Mouse (Mus musculus) ES-Bruce4 (cell line): ENCODE data around the gene Rph3a. TPM values are rescaled to one million over a fixed set of nuclear protein-coding genes. Genes with fewer than 3 reads are reported as not detected.

Source experiments
- H3K27ac ChIP-seq: 2 replicates; pipeline ENCODE4 v1.5.1; 2012; ENCODE audit warnings: low read length, inconsistent platforms; ENCODE audit not compliant: insufficient read depth
- H3K27me3 ChIP-seq: 2 replicates; pipeline ENCODE4 v1.6.1; 2012; ENCODE audit warnings: mild to moderate bottlenecking, low read length, inconsistent platforms; ENCODE audit not compliant: control insufficient read depth, poor library complexity, insufficient read depth, severe bottlenecking
- H3K36me3 ChIP-seq: 2 replicates; pipeline ENCODE4 v1.6.1; 2012; ENCODE audit warnings: inconsistent platforms, mild to moderate bottlenecking, low read length, moderate library complexity; ENCODE audit not compliant: control insufficient read depth, poor library complexity, insufficient read depth, severe bottlenecking
- H3K4me1 ChIP-seq: one replicate; pipeline ENCODE4 v1.8.1; 2011; ENCODE audit warnings: low read length; ENCODE audit not compliant: control insufficient read depth, insufficient read depth
- H3K4me3 ChIP-seq: 2 replicates; pipeline ENCODE4 v1.5.1; 2011; ENCODE audit warnings: low read depth, mild to moderate bottlenecking, low read length
- H3K9ac ChIP-seq: 2 replicates; pipeline ENCODE4 v1.6.1; 2012; ENCODE audit warnings: low read depth, mild to moderate bottlenecking, inconsistent platforms; ENCODE audit not compliant: poor library complexity, severe bottlenecking
- H3K9me3 ChIP-seq: replicated peaks from 2 replicates; pipeline ENCODE4 v1.6.1; 2012; ENCODE audit warnings: mild to moderate bottlenecking, low read length, inconsistent platforms; ENCODE audit not compliant: control insufficient read depth, poor library complexity, insufficient read depth, severe bottlenecking
- CTCF ChIP-seq: IDR thresholded peaks from one replicate; pipeline ENCODE4 v1.8.1; 2011; ENCODE audit warnings: low read depth, low read length
- EP300 ChIP-seq: IDR thresholded peaks from 2 replicates; pipeline ENCODE4 v1.6.1; 2011; ENCODE audit warnings: low read depth, low read length; ENCODE audit not compliant: insufficient read depth
- POLR2A ChIP-seq: IDR thresholded peaks from one replicate; pipeline ENCODE4 v1.8.1; 2011; ENCODE audit warnings: low read length; ENCODE audit not compliant: insufficient read depth
- polyA plus RNA-seq: library from polyadenylated mRNA; stranded (reverse); fragments of >200 nt; gene quantifications from 2 replicates; pipeline ENCODE4 v1.2.4, GENCODE M21; 2011; ENCODE audit warnings: low read depth; ENCODE audit not compliant: missing spikeins, insufficient read depth, insufficient read length

The Rph3a gene
- polyA plus RNA-seq, 1 experiment = not detected

DNA sequence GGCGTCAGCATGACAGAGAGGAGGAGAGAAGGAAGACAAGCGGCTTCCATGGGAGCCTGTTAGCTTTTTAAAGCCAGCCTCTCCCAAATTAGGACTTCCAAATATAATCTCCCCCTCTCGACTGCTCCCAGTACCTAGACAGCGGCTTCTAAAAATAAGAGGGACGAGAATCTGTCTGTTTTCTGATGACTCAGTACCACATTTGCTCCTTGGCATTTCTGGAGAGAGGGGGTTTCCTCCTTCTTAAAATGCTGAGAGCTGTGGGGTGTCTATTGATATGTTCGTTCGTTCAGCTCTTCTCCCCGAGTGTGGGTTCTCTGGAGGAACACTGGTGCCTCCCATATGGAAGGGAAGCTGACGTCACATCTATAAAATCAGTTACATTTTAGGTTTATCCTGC, 9.6 kb upstream of the Rph3a start:
- Histone ChIP-seq H3K27me3 (no peaks in the 10 kb centered on the region), H3K27ac (no peak overlapping the region), H3K9ac (no peak overlapping the region), H3K9me3 (no peaks in the 10 kb centered on the region), H3K36me3 (no peaks in the 10 kb centered on the region), H3K4me3 (no peak overlapping the region), H3K4me1 (no peaks in the 10 kb centered on the region)
- no peak for TF ChIP-seq EP300
- TF ChIP-seq POLR2A = no peak
- TF ChIP-seq CTCF = no peak

DNA sequence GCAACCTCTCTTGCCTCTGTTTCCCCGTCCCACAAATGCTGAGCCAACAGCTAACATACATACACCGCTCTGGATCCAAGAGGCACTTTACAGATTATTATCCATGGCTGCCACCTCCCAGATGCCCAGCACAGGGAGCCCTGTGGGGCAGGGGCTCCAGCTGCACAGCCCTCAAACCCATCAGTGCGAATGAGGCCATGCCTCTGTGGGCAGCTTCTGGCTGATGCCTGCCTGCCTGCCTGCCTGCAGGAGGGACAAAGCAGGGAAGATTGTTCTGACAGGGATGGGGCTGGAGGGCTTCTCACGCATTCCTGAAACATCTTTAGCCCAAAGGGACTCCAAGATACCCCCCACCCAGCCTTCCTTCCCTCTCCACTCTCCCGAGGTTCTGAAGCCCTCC, 7.8 kb upstream of the Rph3a start:
- no peaks in the 10 kb centered on the region for H3K36me3 ChIP-seq
- H3K9ac ChIP-seq = no peak overlapping the region
- no peaks in the 10 kb centered on the region for H3K9me3 ChIP-seq
- no peak overlapping the region for H3K4me3 ChIP-seq
- H3K27me3 ChIP-seq = no peaks in the 10 kb centered on the region
- H3K27ac ChIP-seq = no peak overlapping the region
- no peaks in the 10 kb centered on the region for H3K4me1 ChIP-seq
- TF ChIP-seq EP300 (no peak), POLR2A (no peak), CTCF (no peak)

DNA sequence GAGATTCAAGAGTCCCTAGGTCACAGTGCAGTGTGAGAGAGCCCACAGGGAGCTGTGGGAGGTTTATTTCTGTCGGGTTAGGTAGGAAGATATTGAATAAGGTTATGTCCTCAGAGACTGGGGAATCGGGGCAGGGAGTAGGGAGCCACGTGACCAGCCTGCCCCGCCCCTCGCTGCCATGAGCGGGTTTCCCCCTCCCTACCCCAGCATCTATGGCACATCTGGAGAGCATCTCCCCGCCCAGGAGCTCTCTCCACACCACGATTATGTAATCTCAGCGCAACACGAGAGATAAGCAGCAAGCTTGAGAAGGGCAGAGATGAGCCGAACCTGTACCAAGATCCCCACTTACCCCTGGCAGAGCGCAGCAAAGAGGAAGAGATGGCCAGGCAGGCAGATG, 6.5 kb upstream of the Rph3a start:
- Histone ChIP-seq H3K4me1 (no peaks in the 10 kb centered on the region), H3K9ac (no peak overlapping the region), H3K4me3 (no peak overlapping the region), H3K27me3 (no peaks in the 10 kb centered on the region), H3K36me3 (no peaks in the 10 kb centered on the region), H3K9me3 (no peaks in the 10 kb centered on the region), H3K27ac (no peak overlapping the region)
- no peak for TF ChIP-seq EP300
- TF ChIP-seq CTCF = no peak
- no peak for TF ChIP-seq POLR2A

DNA sequence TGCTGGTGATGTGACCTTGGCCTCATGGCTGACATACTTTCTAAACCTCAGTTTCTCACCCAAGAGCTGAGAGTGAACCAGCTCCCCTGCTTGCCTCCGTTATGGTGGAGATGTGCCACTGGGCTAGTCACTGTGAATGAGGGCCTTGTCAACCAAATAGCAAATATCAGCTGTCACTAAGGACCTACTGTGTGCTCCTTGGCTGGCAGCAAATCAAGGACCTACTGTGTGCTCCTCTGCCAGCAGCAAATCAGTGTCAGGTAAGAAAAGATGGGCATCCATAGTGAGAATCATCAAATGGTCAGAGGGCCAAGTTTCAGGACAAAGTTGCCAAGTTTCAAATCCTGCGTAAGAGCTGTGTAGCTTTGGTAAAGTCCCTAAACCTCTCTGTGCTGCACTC, 4.6 kb upstream of the Rph3a start:
- H3K4me1 ChIP-seq = no peaks in the 10 kb centered on the region
- no peaks in the 10 kb centered on the region for H3K27me3 ChIP-seq
- no peaks in the 10 kb centered on the region for H3K36me3 ChIP-seq
- no peak overlapping the region for H3K27ac ChIP-seq
- no peaks in the 10 kb centered on the region for H3K9me3 ChIP-seq
- H3K4me3 ChIP-seq = no peak overlapping the region
- H3K9ac ChIP-seq = no peak overlapping the region
- TF ChIP-seq EP300 (no peak), CTCF (no peak), POLR2A (no peak)

DNA sequence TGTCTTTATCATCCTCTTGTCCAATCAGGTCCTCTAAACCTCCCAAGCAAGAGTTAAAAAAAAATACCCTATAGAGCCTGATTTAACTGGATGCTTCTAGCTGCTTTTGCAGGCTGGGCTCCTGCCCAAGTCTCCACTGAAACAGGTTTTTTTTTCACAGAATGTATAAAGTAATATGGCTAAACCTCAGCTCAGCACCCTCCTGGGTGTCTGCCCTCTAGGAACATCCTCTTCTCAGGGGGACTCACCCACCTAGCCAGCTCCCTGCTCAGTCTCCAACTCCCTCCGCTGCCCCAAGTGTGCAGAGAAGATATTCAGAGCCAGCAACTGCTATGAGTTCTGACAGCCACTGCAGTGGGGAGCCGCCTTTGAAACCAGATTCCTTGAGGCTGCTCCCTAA, 2.1 kb upstream of the Rph3a start:
- H3K36me3 ChIP-seq = no peaks in the 10 kb centered on the region
- H3K9me3 ChIP-seq = no peaks in the 10 kb centered on the region
- TF ChIP-seq EP300 (no peak), CTCF (no peak), POLR2A (no peak)
- no peak overlapping the region for H3K4me3 ChIP-seq
- peaks cover 1% of the 10 kb centered on the region for H3K4me1 ChIP-seq
- no peaks in the 10 kb centered on the region for H3K27me3 ChIP-seq
- H3K27ac ChIP-seq = no peak overlapping the region
- H3K9ac ChIP-seq = no peak overlapping the region

DNA sequence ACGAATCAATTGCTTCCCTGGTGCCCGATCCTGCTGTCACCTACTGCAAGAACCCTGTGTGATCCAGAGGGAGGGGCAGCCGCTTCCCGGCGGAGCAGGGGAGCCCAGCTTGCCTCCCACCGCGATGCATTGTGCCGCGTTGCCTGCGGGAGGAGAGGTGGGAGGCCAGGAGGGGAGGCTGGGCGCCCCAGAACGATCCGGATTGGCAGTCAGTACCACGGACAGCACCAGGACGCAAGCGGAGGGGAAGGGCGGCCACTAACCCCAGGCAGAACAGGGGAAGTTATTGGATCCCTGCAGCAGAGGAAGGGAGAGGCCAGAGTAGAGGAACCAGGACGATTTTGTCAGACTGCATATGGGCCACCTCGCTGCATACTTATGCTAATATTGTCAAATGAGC, 486 bp downstream of the Rph3a start:
- peaks cover 6% of the 10 kb centered on the region for H3K4me1 ChIP-seq
- H3K9ac ChIP-seq = no peak overlapping the region
- H3K36me3 ChIP-seq = no peaks in the 10 kb centered on the region
- no peaks in the 10 kb centered on the region for H3K9me3 ChIP-seq
- no peak overlapping the region for H3K27ac ChIP-seq
- H3K27me3 ChIP-seq = no peaks in the 10 kb centered on the region
- TF ChIP-seq CTCF = no peak
- no peak for TF ChIP-seq POLR2A
- TF ChIP-seq EP300 = peak; percentile 71
- H3K4me3 ChIP-seq = no peak overlapping the region
